Mouse (Mus musculus) heart, postnatal 36 days (tissue): ENCODE results near the gene Sec14l1. TPM values are rescaled to one million over a fixed set of nuclear protein-coding genes. Genes with fewer than 3 reads are reported as not detected.

Experiments
- DNase-seq, 2 experiments: peaks; one replicate each; pipeline ENCODE4 v3.0.0; 2021 to 2022
- intact Hi-C: fragments of 180-260 bp; cut with DNase I; formaldehyde crosslinking; loops from one replicate; pipeline ENCODE4 v1.15.1; 2025
- total RNA-seq, 2 experiments: library from RNA; stranded (reverse); gene quantifications; 2 replicates each; pipeline ENCODE4 v1.2.3; 2021

Sec14l1 gene
- total RNA-seq, 2 experiments from 2014 or later, result 67.9 to 75.2 TPM

DNA sequence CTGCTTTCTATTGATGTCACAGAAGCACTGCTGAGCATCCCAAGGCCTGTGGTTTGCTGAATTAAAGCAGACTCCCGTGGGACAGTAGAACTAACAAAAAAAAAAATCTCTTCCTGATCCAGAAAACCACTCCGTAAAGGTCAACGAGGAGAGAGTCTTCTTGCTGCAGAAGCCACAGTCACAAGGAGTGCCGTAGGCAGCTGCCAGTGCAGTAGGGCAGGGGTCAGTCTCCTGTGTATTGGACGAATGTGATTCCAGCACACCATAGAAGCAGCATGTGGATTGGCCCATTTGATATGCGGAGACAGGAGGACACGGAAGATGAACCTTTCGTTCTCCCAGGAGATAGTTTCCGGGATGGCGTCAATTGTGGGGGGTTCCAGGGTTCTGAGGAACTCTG, 28.8 kb upstream of the Sec14l1 start:
- intact Hi-C loops, result no loop called here
- DNase-seq, result no peak

DNA sequence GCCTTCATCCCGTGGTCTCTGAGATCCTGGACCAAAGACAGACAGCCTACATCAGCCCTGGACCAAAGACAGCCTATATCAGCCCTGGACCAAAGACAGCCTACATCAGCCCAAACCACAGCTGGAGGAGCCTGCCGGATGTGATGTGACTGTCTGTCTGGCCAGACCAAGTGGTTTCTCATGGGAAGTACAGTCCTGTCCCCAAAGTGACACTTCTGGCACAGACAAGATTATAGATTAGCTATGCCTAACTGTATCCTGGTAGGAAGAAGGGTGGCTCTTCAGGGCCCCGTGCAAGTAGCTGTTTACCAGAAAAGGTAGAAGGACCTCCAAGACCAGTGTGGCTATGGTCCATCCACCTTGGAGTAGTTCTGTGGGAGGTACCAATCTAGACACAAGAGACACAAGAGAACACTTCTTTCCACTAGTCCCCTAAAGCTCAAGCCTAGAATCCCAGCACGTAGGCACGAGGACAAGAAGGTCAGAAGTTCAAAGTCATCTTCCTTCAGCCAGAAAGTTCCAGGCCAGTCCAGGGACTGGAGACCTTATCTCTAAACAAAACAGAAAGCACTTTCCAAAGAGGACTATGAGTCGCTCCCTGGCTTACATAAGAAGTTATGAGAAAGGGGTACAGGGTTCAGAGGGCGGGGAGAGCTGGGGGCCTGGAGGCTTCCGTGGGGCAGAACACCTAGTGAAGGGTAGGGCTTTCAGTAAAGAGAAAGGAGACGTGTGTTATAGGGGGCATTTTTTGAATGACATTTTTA, 27.8 kb upstream of the Sec14l1 start:
- peak in 1 of 2 experiments; percentile 43 for DNase-seq
- intact Hi-C loops, result no loop called here

DNA sequence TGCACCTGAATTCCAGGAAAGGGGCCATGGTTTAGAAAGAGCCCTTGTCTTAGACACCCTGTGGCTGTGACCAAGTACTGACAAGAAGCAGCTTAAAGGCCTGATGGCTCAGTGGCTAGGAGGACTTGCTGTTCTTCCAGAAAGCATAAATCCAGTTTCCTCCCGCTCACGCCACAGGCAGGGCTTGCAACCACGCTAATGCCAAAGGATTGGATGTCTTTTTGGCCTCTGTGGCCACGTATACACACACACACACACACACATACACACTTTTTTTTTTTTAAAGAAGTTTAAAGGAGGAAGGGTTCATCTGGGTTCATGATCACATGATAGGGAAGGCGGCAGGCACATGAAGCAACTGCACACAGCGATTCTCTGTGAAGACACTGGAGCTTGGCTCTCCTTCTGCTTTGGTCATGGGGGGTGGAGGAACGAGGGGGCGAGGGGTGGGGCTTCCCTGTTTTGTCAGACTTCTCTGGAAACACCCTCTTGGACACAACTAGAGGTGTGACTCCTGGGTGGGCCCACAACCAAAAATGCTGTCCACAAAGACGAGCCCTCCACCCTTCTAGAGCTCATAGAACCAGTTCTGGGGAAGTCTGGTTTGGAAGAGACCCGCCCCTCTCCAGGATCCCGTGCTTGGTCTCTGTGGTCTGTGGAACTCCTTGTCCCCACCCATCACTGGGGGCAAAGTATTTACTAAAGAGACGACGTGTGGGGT, 26.5 kb upstream of the Sec14l1 start:
- DNase-seq, result no peak
- intact Hi-C loops, result no loop called here

DNA sequence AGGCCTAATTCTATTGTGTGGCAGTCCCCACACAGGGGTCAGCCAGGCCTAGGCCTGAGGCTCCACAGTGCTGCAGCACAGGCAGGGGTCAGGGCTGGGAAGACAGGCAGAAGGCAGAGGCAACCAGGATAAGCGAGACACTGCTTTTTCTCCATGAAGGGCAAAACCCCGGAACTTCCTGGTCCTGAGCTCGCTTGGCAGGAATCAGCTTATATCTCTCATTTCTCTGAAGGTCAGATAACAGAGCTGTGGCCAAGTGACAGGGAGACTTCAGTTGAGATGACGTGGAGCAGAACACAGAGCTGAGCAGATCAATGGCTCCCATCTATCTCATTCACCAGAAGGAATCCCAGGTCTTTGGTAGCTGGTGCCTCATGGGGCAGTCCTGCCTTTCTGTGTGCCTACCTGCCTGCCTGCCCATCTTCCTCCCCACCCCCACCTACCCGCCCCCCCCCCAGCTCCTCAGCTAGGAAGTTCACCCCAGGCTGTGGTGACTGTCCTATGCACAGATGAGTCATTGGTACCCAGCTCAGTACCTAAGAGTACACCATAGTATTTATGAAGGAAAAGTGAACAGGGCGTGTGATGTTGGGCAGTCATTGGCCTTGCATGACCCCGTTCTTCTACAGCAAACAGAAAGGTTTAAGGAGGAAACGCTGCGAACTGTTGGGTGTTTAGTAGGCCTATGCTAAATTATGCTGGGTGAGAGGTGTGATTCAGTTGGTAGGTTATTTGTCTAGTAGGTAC, 25.1 kb upstream of the Sec14l1 start:
- intact Hi-C loops, result no loop called here

DNA sequence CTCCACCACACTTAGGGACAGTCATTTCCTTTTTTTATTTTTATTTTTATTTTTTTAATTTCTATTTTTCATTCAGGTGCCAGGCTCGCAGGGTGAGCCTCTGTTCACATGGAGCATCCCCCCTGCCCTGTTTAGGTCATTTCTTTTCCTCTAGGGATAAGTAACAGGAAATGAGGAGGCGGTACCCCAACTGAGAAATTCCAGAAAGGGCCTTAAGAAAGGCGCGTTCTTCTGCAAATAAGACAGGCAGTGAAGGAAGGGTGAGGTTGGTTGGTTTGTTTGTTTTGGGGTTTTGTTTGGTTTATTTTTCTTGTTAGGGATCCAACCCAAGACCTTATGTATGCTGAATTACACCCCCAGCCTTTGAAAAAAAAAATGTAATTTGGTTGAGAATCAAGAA, 23.6 kb upstream of the Sec14l1 start:
- DNase-seq, result no peak
- intact Hi-C loops, result no loop called here

More for the DNA sequence above, 25.1 kb upstream of the Sec14l1 start:
- no peak for DNase-seq

DNA sequence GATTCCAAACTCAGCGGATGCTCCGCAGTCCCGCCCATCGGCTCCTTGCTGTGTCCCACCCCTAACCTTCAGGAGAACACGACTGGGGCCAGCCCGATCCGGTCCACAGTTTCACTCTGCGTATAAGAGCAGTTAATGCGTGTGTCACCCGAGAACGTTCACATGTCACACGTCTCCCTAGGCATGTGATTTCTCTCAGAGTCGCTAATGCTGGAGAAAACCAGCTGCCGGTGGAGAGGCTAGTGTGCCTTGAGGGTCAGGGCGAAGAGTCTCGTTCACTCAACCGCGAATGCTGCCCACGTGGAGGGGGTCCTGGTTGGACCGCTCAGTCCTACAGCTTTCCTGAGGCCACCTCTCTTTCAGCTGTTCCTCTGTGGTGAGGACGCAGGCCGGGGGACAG, 23.1 kb upstream of the Sec14l1 start:
- peak; percentile 62 to 71 for DNase-seq

DNA sequence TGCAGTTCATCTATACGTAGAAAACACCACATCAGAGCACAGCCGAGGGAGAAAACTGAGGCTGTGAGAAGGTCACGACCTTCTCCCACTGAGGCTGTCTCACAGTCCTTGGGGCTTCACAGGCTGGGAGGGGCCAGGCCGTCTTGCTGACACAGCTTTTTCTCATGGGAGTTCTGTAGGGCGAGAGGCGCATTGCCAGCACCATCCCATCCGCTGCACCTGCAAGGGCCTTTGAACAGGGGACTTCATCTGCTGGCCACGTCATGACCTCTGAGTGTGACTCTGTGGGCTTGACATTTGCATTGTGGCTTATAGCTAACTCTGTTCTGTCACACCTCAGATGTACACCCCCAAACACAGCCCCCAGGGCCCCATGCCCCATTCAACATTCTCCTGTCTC, 22.3 kb upstream of the Sec14l1 start:
- DNase-seq, result no peak
- intact Hi-C loops, result loop anchor here (2.0 kb wide), 1 partner anchor 22 kb away; the partner anchor contains the start of gene Sec14l1

More for the DNA sequence above, 23.1 kb upstream of the Sec14l1 start:
- intact Hi-C loops, result loop anchor here (2.0 kb wide), 1 partner anchor 23 kb away; the partner anchor contains the start of gene Sec14l1

DNA sequence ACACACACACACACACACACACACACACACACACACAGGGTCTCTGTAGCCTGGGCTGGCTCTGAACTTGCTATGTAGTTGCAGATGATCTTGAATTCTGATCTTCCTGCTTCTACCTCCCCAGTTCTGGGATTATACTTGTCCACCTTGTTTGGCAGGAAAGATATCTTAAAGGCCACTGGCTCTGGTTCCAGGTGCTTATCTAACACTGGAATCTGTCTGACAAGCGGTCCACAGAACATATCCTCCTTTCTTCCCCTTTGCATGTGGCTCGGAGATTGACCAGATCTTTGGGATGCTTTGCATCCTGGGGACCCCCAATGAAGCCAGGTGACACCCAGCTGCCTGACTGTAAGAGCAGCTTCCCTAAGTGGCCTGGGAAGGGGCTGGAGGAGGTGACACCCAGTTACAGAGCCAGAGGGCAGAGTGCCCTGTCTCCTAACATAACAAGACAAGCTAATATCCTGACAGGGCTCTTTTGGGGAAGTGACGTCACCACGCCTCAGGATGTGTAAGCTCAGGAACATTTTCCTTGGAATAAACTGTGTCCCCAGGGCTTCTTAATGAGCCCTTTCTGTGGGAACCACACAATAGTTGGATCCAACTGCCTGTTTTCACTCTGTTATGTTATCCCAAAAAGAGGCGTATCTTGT, 20.9 kb upstream of the Sec14l1 start:
- DNase-seq, result peak; percentile 72 to 77
- intact Hi-C loops, result loop anchor here (2.0 kb wide), 1 partner anchor 21 kb away; the partner anchor contains the start of gene Sec14l1

DNA sequence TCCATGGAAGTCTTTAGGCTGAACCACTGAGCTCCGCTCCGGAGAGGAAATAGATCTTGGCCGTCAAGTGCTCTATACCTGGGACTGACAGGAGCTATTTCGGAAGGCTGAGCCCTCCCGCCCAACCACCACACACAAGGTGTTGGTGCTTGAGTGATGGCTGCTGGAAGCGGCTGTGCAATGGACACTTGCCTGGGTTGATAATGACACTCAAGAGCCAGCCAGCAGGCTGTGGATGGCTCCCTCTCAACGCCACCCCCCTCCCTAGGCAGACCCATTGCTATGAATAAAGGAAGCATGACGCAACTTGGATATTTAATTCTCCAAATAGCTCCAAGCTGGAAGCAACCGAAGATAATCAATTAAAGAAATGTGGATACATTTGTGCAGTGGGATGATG, 20.3 kb upstream of the Sec14l1 start:
- intact Hi-C loops, result no loop called here
- peak in 1 of 2 experiments; percentile 55 for DNase-seq

DNA sequence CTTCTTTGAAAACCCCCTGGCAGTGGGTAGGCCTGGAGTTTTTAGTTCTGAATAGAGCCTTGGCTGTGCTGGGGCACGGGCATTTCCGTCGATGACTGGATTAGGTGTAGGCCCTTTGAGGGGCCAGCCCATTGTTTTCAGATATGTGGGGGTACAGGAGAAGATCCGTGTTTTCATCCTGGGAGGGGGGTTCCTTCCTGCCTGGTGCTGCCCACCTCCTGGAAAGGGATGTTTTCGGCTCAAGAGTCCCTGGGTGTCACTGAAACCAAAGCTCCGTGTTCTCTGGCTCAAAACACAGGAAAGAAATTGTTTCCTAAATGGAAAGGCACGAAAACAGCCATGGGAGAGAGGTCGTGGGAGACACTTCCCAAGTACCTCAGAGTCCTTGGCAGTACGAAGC, 17.9 kb upstream of the Sec14l1 start:
- DNase-seq, result peak in 1 of 2 experiments; percentile 56
- intact Hi-C loops, result loop anchor here (2.0 kb wide), 1 partner anchor 14 kb away; no protein-coding TSS in a partner anchor

DNA sequence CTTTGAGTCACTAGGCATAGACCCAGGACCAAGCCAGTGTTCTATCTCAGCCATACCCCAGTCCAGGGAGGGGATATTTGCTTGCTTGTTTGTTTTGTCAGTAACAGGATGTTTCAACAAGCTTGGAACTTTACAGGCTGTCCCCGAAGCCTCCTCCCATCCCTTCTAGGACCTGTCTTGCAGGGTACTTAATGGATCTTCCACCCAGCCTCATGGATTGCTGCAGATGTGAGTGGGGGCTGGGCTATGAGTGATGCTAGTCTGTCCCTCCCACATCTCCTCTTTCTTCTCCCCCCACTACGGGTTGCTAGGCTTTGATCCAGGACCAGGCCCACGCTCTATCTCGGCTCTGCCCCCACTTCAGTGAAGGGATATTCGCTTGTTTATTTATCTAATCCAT, 16.8 kb upstream of the Sec14l1 start:
- no peak for DNase-seq
- intact Hi-C loops, result no loop called here

DNA sequence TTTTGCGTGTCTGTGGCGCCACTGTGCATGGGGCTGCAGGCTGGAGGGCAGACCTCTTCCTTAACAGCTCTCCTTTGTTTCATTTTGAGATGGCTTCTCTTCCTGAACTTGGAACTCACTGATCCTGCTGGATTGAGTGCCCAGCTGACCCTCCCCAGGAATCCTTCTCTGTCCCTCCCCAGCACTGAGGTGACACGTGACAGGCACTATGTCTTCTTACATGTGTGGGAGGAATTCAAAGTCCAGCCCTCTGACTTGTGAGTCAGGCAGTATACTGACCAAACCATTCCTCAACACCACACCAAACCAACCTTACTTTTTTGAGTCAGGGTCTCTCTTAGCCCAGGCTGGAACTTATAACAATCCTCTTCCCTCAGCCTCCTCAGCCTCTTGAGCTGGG, 16.2 kb upstream of the Sec14l1 start:
- no peak for DNase-seq
- intact Hi-C loops, result no loop called here

DNA sequence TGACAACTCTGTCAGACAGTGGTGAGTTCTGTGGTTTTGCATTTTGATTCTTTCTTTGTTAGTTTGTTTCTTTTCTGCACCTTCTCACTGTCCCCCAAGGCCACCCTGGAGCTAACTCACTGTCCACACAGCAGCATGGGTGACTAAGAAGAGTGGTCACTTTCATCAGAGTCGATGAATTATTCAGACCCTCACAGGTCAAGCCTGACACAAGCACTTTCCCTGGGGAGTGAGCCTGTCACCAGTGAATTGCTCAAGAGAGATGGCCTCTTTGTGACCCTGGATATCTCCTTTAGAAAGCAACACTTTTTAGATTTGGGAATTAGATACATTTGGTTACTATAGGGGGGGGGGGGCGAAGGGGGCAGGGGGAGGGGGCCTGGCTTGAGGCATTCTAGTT, 15.6 kb upstream of the Sec14l1 start:
- DNase-seq, result no peak
- intact Hi-C loops, result no loop called here

DNA sequence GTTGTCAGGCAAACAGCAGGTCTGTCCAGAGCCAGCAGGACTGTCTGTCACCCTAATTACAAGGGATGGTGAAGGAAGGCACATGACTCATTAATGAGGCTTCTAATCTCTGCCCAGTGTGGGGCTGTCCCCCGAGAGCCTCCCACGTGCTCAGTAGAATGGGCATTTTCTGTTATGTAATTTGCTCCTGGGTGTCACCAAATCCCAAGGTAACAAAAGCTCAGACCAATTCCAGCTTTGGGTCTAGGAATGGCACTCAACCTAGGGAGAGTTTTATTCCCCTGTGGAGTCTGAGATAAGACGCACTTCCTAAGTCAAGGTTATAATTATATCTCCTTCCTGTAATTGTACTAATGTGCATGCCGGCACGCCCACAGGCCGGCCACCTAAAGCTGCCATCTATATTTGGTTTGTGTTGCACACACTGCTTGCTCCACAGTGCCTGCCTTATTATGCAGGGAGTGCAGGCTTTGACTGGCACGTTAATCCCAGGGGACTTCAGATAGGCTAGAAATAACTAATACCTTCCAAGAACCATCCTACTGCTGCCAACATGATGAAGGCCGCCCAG, 13.5 kb upstream of the Sec14l1 start:
- intact Hi-C loops, result no loop called here
- DNase-seq, result no peak

DNA sequence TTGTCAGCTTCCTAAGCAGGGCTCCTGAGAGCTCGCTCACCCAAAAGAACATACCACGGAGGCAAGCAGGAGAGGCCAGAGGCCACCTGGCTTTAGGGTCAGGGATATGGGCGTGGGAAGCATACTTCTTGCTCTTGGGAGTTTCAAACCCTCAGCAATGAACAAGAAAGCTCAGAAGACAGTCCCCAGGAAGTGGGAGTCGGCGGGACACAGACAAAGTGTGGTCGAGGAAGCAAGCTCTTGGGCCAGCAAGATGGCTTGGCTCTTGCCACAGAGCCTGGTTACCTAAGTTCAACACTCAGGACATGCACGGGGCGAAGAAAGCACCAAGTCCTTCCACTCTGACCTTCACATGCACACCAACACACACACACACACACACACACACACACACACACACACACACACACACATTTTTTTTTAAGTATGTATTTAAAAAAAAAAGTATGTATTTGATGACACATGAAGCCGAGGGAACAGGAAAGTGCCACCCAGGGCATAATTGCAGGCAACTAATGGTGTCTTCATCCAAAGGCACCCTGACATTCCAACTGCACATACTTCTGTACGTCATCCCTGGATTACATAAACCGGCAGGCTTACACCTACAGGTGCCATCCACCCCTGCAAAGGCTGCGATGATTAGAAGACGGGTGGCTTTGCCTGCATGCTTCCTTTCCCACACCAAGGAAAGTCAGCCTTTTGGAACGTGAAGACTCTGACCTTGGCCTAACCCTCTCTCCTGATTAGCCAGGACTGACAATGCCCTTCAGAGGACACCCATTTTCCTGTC, 12.8 kb upstream of the Sec14l1 start:
- intact Hi-C loops, result no loop called here
- no peak for DNase-seq

DNA sequence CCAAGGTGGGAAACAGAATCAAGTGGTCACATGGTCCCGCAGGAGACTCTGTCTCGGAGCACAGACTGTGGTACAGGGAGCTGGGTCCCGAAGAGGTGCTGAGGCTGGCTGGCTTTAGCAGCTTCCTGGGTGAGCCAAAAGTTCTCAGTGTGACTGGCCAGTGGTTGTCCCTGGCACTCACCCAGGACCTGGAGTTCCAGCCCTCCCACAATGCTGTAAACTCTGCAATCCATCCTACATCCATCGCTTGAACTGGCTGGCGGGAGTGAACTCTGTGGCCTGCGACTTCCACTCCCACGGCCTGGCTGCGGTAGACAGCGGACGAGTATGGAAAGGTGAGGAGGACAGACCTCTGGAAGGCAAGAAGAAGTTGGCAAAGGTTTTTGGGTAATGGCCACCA, 11.4 kb upstream of the Sec14l1 start:
- intact Hi-C loops, result no loop called here
- DNase-seq, result peak; percentile 69 to 71

DNA sequence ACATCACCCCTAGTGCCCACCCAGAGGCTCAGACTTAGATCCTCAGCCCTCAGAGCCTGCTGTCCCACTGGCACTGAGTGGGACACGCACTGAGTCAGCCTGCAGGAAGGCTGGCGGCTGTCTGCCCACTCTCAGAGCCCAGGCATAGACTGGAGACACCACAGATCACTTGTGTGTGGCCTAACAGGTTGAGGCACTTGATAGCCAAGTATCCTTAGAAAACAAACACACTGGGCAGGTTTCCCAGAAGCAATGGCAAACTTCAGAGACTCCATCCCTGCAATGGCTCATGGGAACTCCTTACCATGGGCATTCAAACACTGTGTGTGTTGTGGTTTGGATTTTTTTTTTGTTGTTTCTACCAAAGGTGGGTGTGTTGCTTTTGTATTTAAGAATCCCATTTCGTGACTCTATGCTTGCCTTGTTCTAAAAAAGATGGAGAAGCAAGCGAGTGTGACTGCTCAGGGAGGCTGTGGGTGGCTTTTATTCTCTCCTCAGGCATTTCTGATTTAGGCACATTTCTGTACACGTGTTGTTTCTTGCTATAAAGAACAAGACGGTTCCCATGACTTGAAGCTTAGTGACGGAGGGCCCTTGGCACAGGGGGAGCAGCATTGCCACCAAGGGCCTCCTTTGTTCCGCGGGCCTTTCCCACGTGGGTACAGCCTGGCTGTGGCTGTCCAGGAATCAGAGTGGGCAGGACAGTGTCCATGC, 10.8 kb upstream of the Sec14l1 start:
- intact Hi-C loops, result no loop called here
- no peak for DNase-seq

DNA sequence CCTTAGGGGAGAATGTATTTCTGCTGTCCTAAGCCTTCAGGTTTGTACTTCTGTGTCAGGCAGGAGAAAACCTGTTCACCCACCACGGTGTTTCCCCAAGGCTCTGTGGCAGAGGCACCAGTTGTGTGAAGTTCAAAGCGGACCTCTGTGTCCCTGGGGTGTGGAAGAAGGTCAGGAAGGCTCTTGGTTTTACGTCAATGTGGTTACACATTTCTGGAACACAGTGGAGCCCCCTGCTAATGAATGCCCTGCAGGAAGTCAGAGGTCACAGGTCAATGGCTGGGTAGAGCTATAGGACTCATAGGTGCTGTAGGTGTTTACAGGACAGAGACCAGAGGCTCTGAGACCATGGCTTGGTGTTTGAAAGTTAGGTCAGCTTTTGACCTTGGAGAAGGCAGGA, 9.7 kb upstream of the Sec14l1 start:
- intact Hi-C loops, result no loop called here
- no peak for DNase-seq

DNA sequence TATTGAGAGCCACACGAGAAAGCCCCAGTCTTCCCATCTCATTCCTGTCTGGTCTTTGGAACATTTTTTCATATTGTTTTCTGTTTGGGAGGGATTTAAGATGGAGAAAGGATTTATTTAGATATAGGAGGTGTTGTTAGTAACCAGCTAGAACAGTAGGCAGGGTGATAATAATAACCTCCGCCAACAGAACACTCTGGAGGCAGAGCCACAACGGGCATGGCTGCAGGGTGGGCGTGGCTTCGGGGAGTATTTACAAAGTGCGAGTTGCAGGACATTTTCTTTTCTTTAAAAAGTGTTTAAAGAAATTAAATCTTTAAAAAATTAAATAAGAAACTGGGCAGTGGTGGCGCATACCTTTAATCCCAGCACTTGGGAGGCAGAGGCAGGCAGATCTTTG, 9.1 kb upstream of the Sec14l1 start:
- intact Hi-C loops, result no loop called here
- DNase-seq, result no peak
